Mouse (Mus musculus): Measurements from ENCODE around the gene Snurf. TPM values are rescaled to one million over a fixed set of nuclear protein-coding genes. Genes with fewer than 3 reads are reported as not detected.
A peak's percentile ranks its signal among the peaks of the same experiment; 100 is the strongest.

Gene Snurf
- 629 and 719 TPM in 2 replicates for polyA plus RNA-seq (2014; fragmentation: Nextera tagmentation; extraction: Ambion mirVana)

GRCm38 (mm10) chr7:60004606-60005330, at the start of gene Snurf, which contains the start of gene Gm38393:
Gene Snurf, minus strand, starts transcription at chr7:60005049.
Gene Gm38393, minus strand, starts transcription at chr7:60005064.
- H3K36me3 ChIP-seq (replicated peaks; ENCODE audit: control insufficient read depth, insufficient read depth), result no peaks in the 10 kb centered on the region
- peak within 1 kb of the TSS; percentile 56 for H3K4me3 ChIP-seq (replicated peaks; ENCODE audit: low read length)
- ATAC-seq (ENCODE audit: low FRiP score), result peak; percentile 72
- H3K4me1 ChIP-seq (replicated peaks; ENCODE audit: control insufficient read depth, insufficient read depth, low read length), result no peaks in the 10 kb centered on the region
- H3K27me3 ChIP-seq (ENCODE audit: control insufficient read depth, insufficient read depth, low read length), result no peaks in the 10 kb centered on the region
- peak within 1 kb of the TSS; percentile 86 for H3K9ac ChIP-seq
- peak; percentile 83 for DNase-seq (ENCODE audit: low spot score)
- H3K27ac ChIP-seq, result peak within 1 kb of the TSS; percentile 91
- H3K4me2 ChIP-seq (replicated peaks), result peak within 1 kb of the TSS; percentile 49
- H3K9me3 ChIP-seq (ENCODE audit: control insufficient read depth, low read length), result peaks cover 22% of the 10 kb centered on the region
- 55% methylated on average over 30 of the region's 30 CpGs for whole genome bisulfite sequencing

GRCm38 (mm10) chr7:60047481-60048201, 42.8 kb upstream of the Snurf start:
- Histone ChIP-seq H3K4me2 (replicated peaks) (peak overlapping the region; percentile 21), H3K9ac (peak overlapping the region; percentile 22), H3K4me3 (replicated peaks; ENCODE audit: low read length) (peak overlapping the region; percentile 20), H3K27me3 (ENCODE audit: control insufficient read depth, insufficient read depth, low read length) (no peaks in the 10 kb centered on the region), H3K9me3 (ENCODE audit: control insufficient read depth, low read length) (0 out of 2 replicates have a peak, but pooled peaks cover 2% of the 10 kb centered on the region), H3K36me3 (replicated peaks; ENCODE audit: control insufficient read depth, insufficient read depth) (no peaks in the 10 kb centered on the region), H3K27ac (peak overlapping the region; percentile 65), H3K4me1 (replicated peaks; ENCODE audit: control insufficient read depth, insufficient read depth, low read length) (no peaks in the 10 kb centered on the region)
- WGBS, result 64% methylated on average over 6 of the region's 6 CpGs
- peak; percentile 42 for DNase-seq (ENCODE audit: low spot score)
- peak; percentile 68; the same call in 1 of the 2 replicates for ATAC-seq (ENCODE audit: low FRiP score)

- Histone ChIP-seq H3K4me3 (replicated peaks; ENCODE audit: low read length) (no peak overlapping the region), H3K4me2 (replicated peaks) (no peak overlapping the region), H3K4me1 (replicated peaks; ENCODE audit: control insufficient read depth, insufficient read depth, low read length) (no peaks in the 10 kb centered on the region), H3K27ac (no peak overlapping the region), H3K27me3 (ENCODE audit: control insufficient read depth, insufficient read depth, low read length) (no peaks in the 10 kb centered on the region), H3K36me3 (replicated peaks; ENCODE audit: control insufficient read depth, insufficient read depth) (no peaks in the 10 kb centered on the region), H3K9me3 (ENCODE audit: control insufficient read depth, low read length) (0 out of 2 replicates have a peak, but pooled peaks cover 4% of the 10 kb centered on the region), H3K9ac (no peak overlapping the region)
- DNase-seq (ENCODE audit: low spot score), result no peak
- ATAC-seq (ENCODE audit: low FRiP score), result no peak
- WGBS, result 72% methylated on average over 3 of the region's 3 CpGs
Measured at GRCm38 (mm10) chr7:60013186-60013585, 8.3 kb upstream of the Snurf start.

GRCm38 (mm10) chr7:60007727-60008360, 3.0 kb upstream of the Snurf start:
- DNase-seq (ENCODE audit: low spot score) (no peak), ATAC-seq (ENCODE audit: low FRiP score) (no peak)
- no peaks in the 10 kb centered on the region for H3K4me1 ChIP-seq (replicated peaks; ENCODE audit: control insufficient read depth, insufficient read depth, low read length)
- H3K27ac ChIP-seq, result no peak overlapping the region
- 40% methylated on average over 3 of the region's 3 CpGs for WGBS
- no peaks in the 10 kb centered on the region for H3K36me3 ChIP-seq (replicated peaks; ENCODE audit: control insufficient read depth, insufficient read depth)
- H3K9me3 ChIP-seq (ENCODE audit: control insufficient read depth, low read length), result peaks cover 22% of the 10 kb centered on the region
- no peak overlapping the region for H3K4me2 ChIP-seq (replicated peaks)
- H3K27me3 ChIP-seq (ENCODE audit: control insufficient read depth, insufficient read depth, low read length), result no peaks in the 10 kb centered on the region
- H3K4me3 ChIP-seq (replicated peaks; ENCODE audit: low read length), result no peak overlapping the region
- no peak overlapping the region for H3K9ac ChIP-seq

- Histone ChIP-seq H3K27me3 (ENCODE audit: control insufficient read depth, insufficient read depth, low read length) (no peaks in the 10 kb centered on the region), H3K27ac (no peak overlapping the region), H3K9ac (no peak overlapping the region), H3K36me3 (replicated peaks; ENCODE audit: control insufficient read depth, insufficient read depth) (no peaks in the 10 kb centered on the region), H3K4me3 (replicated peaks; ENCODE audit: low read length) (no peak overlapping the region), H3K9me3 (ENCODE audit: control insufficient read depth, low read length) (peaks cover 22% of the 10 kb centered on the region), H3K4me1 (replicated peaks; ENCODE audit: control insufficient read depth, insufficient read depth, low read length) (no peaks in the 10 kb centered on the region), H3K4me2 (replicated peaks) (no peak overlapping the region)
- ATAC-seq (ENCODE audit: low FRiP score) (no peak), DNase-seq (ENCODE audit: low spot score) (no peak)
- WGBS, result 51% methylated on average over 2 of the region's 2 CpGs
Measured at GRCm38 (mm10) chr7:60006262-60006661, 1.4 kb upstream of the Snurf start.

DNA sequence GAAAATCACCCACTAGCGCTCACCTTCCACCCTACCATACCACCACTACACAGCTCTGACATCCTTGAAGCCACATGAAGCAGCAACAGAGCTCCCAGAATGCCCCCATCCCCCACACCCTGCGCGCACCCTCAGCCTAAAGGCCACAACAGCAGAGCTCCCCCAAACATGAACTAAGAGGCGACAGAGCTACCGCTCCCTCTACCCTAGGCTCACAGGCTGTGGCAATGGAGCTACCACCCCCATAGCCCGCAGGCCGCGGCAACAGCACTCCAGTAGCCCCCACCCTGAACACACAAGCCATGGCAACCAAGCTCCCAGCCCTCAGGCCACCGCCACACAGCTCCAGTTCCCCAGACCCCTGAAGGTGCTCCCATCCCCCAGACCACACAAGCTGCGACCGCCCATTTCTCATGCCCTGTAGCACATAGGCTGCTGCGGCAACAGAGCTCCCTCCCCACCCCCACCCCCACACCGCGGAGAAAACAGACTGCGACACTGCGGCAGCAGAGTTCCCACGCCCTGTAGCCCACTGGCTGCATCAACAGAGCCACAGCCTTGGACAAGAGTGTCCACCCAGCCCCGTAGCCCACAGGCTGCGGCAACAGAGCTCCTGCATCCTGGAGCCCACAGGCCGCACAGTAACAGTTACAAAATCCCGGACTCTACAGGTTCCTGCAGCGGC, 786 bp downstream of the Snurf start:
- ATAC-seq (ENCODE audit: low FRiP score) (peak; percentile 88), DNase-seq (ENCODE audit: low spot score) (no peak)
- WGBS, result 48% methylated on average over 22 of the region's 22 CpGs
- no peaks in the 10 kb centered on the region for H3K27me3 ChIP-seq (ENCODE audit: control insufficient read depth, insufficient read depth, low read length)
- peak overlapping the region; percentile 86 for H3K9ac ChIP-seq
- peak overlapping the region; percentile 56 for H3K4me3 ChIP-seq (replicated peaks; ENCODE audit: low read length)
- H3K4me2 ChIP-seq (replicated peaks), result peak overlapping the region; percentile 49
- peaks cover 22% of the 10 kb centered on the region for H3K9me3 ChIP-seq (ENCODE audit: control insufficient read depth, low read length)
- peaks cover under 1% of the 10 kb centered on the region; the same call in 1 of the 2 replicates for H3K36me3 ChIP-seq (replicated peaks; ENCODE audit: control insufficient read depth, insufficient read depth)
- H3K27ac ChIP-seq, result peak overlapping the region; percentile 91
- no peaks in the 10 kb centered on the region for H3K4me1 ChIP-seq (replicated peaks; ENCODE audit: control insufficient read depth, insufficient read depth, low read length)

- Histone ChIP-seq H3K27ac (peak overlapping the region; percentile 91), H3K27me3 (ENCODE audit: control insufficient read depth, insufficient read depth, low read length) (no peaks in the 10 kb centered on the region), H3K4me2 (replicated peaks) (peak overlapping the region; percentile 49), H3K4me1 (replicated peaks; ENCODE audit: control insufficient read depth, insufficient read depth, low read length) (no peaks in the 10 kb centered on the region), H3K36me3 (replicated peaks; ENCODE audit: control insufficient read depth, insufficient read depth) (peaks cover 3% of the 10 kb centered on the region; the same call in 1 of the 2 replicates), H3K9ac (peak overlapping the region; percentile 86), H3K9me3 (ENCODE audit: control insufficient read depth, low read length) (peaks cover 22% of the 10 kb centered on the region), H3K4me3 (replicated peaks; ENCODE audit: low read length) (peak overlapping the region; percentile 56)
- DNase-seq (ENCODE audit: low spot score) (peak; percentile 83), ATAC-seq (ENCODE audit: low FRiP score) (peak; percentile 78)
- 45% methylated on average over 12 of the region's 12 CpGs for WGBS
Measured at GRCm38 (mm10) chr7:60003006-60003865, 1.6 kb downstream of the Snurf start.

GRCm38 (mm10) chr7:59978646-59979045, 26.2 kb downstream of the Snurf start:
- Histone ChIP-seq H3K4me3 (replicated peaks; ENCODE audit: low read length) (no peak overlapping the region), H3K4me2 (replicated peaks) (no peak overlapping the region), H3K4me1 (replicated peaks; ENCODE audit: control insufficient read depth, insufficient read depth, low read length) (no peaks in the 10 kb centered on the region), H3K9ac (no peak overlapping the region), H3K36me3 (replicated peaks; ENCODE audit: control insufficient read depth, insufficient read depth) (peaks cover 36% of the 10 kb centered on the region), H3K9me3 (ENCODE audit: control insufficient read depth, low read length) (no peaks in the 10 kb centered on the region), H3K27ac (no peak overlapping the region), H3K27me3 (ENCODE audit: control insufficient read depth, insufficient read depth, low read length) (no peaks in the 10 kb centered on the region)
- DNase-seq (ENCODE audit: low spot score), result no peak
- WGBS, result 56% methylated on average over 1 of the region's 1 CpGs
- ATAC-seq (ENCODE audit: low FRiP score), result no peak

Data from hindbrain, embryonic 14.5 days (tissue).